Mouse (Mus musculus): ENCODE data around the gene B3gnt2. TPM values are rescaled to one million over a fixed set of nuclear protein-coding genes. Genes with fewer than 3 reads are reported as not detected.

The B3gnt2 gene
- polyA plus RNA-seq (2015; fragmentation: Nextera tagmentation; extraction: Ambion mirVana) = 6.5 and 6.9 TPM in 2 replicates

- H3K27ac ChIP-seq = peak within 1 kb of the TSS; percentile 81
- whole genome bisulfite sequencing = 7% methylated on average over 41 of the region's 41 CpGs
- no peak for ATAC-seq (replicated peaks; ENCODE audit: insufficient number of reproducible peaks, insufficient read depth, low FRiP score, low read depth)
- peak within 1 kb of the TSS; percentile 99 for H3K4me2 ChIP-seq
- H3K27me3 ChIP-seq = 0 out of 2 replicates have a peak, but pooled peaks cover 4% of the 10 kb centered on the region
- H3K4me3 ChIP-seq = peak within 1 kb of the TSS; percentile 85
- no peaks in the 10 kb centered on the region for H3K36me3 ChIP-seq
- H3K9ac ChIP-seq = peak within 1 kb of the TSS; percentile 87
- H3K9me3 ChIP-seq (replicated peaks) = no peaks in the 10 kb centered on the region
- H3K4me1 ChIP-seq (replicated peaks) = peaks cover 16% of the 10 kb centered on the region
These were observed at the start of gene B3gnt2 for GRCm38 (mm10) chr11:22860335-22861227. Gene B3gnt2, minus strand, starts transcription at chr11:22860961.

GRCm38 (mm10) chr11:22906453-22906865 is 45.7 kb upstream of the B3gnt2 start:
- no peak overlapping the region for H3K4me3 ChIP-seq
- no peaks in the 10 kb centered on the region for H3K36me3 ChIP-seq
- no peak; the same call in 1 of the 2 replicates for ATAC-seq (replicated peaks; ENCODE audit: insufficient number of reproducible peaks, insufficient read depth, low FRiP score, low read depth)
- H3K27ac ChIP-seq = peak overlapping the region; percentile 28; the same call in 1 of the 2 replicates
- H3K4me1 ChIP-seq (replicated peaks) = peaks cover 9% of the 10 kb centered on the region
- H3K27me3 ChIP-seq = no peaks in the 10 kb centered on the region
- no peak overlapping the region for H3K9ac ChIP-seq
- H3K4me2 ChIP-seq = no peak overlapping the region
- H3K9me3 ChIP-seq (replicated peaks) = no peaks in the 10 kb centered on the region

- 81% methylated on average over 2 of the region's 2 CpGs for WGBS
- H3K9ac ChIP-seq = no peak overlapping the region
- H3K36me3 ChIP-seq = peaks cover 13% of the 10 kb centered on the region; the same call in 1 of the 2 replicates
- no peaks in the 10 kb centered on the region for H3K9me3 ChIP-seq (replicated peaks)
- no peak overlapping the region for H3K4me3 ChIP-seq
- no peak overlapping the region for H3K4me2 ChIP-seq
- ATAC-seq (replicated peaks; ENCODE audit: insufficient number of reproducible peaks, insufficient read depth, low FRiP score, low read depth) = no peak
- no peaks in the 10 kb centered on the region for H3K27me3 ChIP-seq
- no peak overlapping the region for H3K27ac ChIP-seq
- peaks cover 9% of the 10 kb centered on the region for H3K4me1 ChIP-seq (replicated peaks)
These were observed 42.2 kb upstream of the B3gnt2 start for GRCm38 (mm10) chr11:22902923-22903322.

- ATAC-seq (replicated peaks; ENCODE audit: insufficient number of reproducible peaks, insufficient read depth, low FRiP score, low read depth) = no peak
- H3K4me2 ChIP-seq = no peak overlapping the region
These were observed 39.3 kb upstream of the B3gnt2 start for GRCm38 (mm10) chr11:22900041-22900440.

GRCm38 (mm10) chr11:22897642-22898041 is 36.9 kb upstream of the B3gnt2 start:
- 93% methylated on average over 4 of the region's 4 CpGs for WGBS
- Histone ChIP-seq H3K9me3 (replicated peaks) (no peaks in the 10 kb centered on the region), H3K36me3 (peaks cover 13% of the 10 kb centered on the region; the same call in 1 of the 2 replicates), H3K4me1 (replicated peaks) (no peaks in the 10 kb centered on the region), H3K4me2 (no peak overlapping the region), H3K27ac (no peak overlapping the region), H3K4me3 (no peak overlapping the region), H3K9ac (no peak overlapping the region), H3K27me3 (no peaks in the 10 kb centered on the region)
- no peak for ATAC-seq (replicated peaks; ENCODE audit: insufficient number of reproducible peaks, insufficient read depth, low FRiP score, low read depth)

More at GRCm38 (mm10) chr11:22900041-22900440, 39.3 kb upstream of the B3gnt2 start:
- Histone ChIP-seq H3K27me3 (no peaks in the 10 kb centered on the region), H3K27ac (no peak overlapping the region), H3K9ac (no peak overlapping the region), H3K9me3 (replicated peaks) (no peaks in the 10 kb centered on the region), H3K36me3 (peaks cover 13% of the 10 kb centered on the region; the same call in 1 of the 2 replicates), H3K4me1 (replicated peaks) (0 out of 2 replicates have a peak, but pooled peaks cover 2% of the 10 kb centered on the region), H3K4me3 (no peak overlapping the region)
- WGBS = 79% methylated on average over 3 of the region's 3 CpGs

GRCm38 (mm10) chr11:22897127-22897526 is 36.4 kb upstream of the B3gnt2 start:
- WGBS = 89% methylated on average over 4 of the region's 4 CpGs
- no peak overlapping the region for H3K4me3 ChIP-seq
- ATAC-seq (replicated peaks; ENCODE audit: insufficient number of reproducible peaks, insufficient read depth, low FRiP score, low read depth) = no peak

GRCm38 (mm10) chr11:22893075-22893474 is 32.3 kb upstream of the B3gnt2 start:
- WGBS = 78% methylated on average over 3 of the region's 3 CpGs
- no peak for ATAC-seq (replicated peaks; ENCODE audit: insufficient number of reproducible peaks, insufficient read depth, low FRiP score, low read depth)

More at GRCm38 (mm10) chr11:22897127-22897526, 36.4 kb upstream of the B3gnt2 start:
- Histone ChIP-seq H3K4me1 (replicated peaks) (no peaks in the 10 kb centered on the region), H3K27me3 (no peaks in the 10 kb centered on the region), H3K36me3 (peaks cover 13% of the 10 kb centered on the region; the same call in 1 of the 2 replicates), H3K4me2 (no peak overlapping the region), H3K9me3 (replicated peaks) (no peaks in the 10 kb centered on the region), H3K27ac (no peak overlapping the region), H3K9ac (no peak overlapping the region)

GRCm38 (mm10) chr11:22892466-22892865 is 31.7 kb upstream of the B3gnt2 start:
- H3K9me3 ChIP-seq (replicated peaks) = no peaks in the 10 kb centered on the region
- no peaks in the 10 kb centered on the region for H3K27me3 ChIP-seq
- H3K4me3 ChIP-seq = no peak overlapping the region
- no peak overlapping the region for H3K9ac ChIP-seq
- no peak overlapping the region for H3K4me2 ChIP-seq
- 70% methylated on average over 6 of the region's 6 CpGs for WGBS
- H3K27ac ChIP-seq = no peak overlapping the region
- no peaks in the 10 kb centered on the region for H3K4me1 ChIP-seq (replicated peaks)
- H3K36me3 ChIP-seq = no peaks in the 10 kb centered on the region
- no peak for ATAC-seq (replicated peaks; ENCODE audit: insufficient number of reproducible peaks, insufficient read depth, low FRiP score, low read depth)

More at GRCm38 (mm10) chr11:22893075-22893474, 32.3 kb upstream of the B3gnt2 start:
- H3K4me3 ChIP-seq = no peak overlapping the region
- H3K4me2 ChIP-seq = no peak overlapping the region
- no peak overlapping the region for H3K27ac ChIP-seq
- no peaks in the 10 kb centered on the region for H3K9me3 ChIP-seq (replicated peaks)
- H3K4me1 ChIP-seq (replicated peaks) = no peaks in the 10 kb centered on the region
- H3K27me3 ChIP-seq = no peaks in the 10 kb centered on the region
- no peaks in the 10 kb centered on the region for H3K36me3 ChIP-seq
- H3K9ac ChIP-seq = no peak overlapping the region

- H3K27me3 ChIP-seq = no peaks in the 10 kb centered on the region
- no peaks in the 10 kb centered on the region for H3K9me3 ChIP-seq (replicated peaks)
- no peak overlapping the region for H3K4me2 ChIP-seq
- no peak overlapping the region for H3K4me3 ChIP-seq
- H3K4me1 ChIP-seq (replicated peaks) = no peaks in the 10 kb centered on the region
- no peak for ATAC-seq (replicated peaks; ENCODE audit: insufficient number of reproducible peaks, insufficient read depth, low FRiP score, low read depth)
- no peak overlapping the region for H3K27ac ChIP-seq
- no peaks in the 10 kb centered on the region for H3K36me3 ChIP-seq
- WGBS = 87% methylated on average over 7 of the region's 7 CpGs
- H3K9ac ChIP-seq = no peak overlapping the region
These were observed 31.1 kb upstream of the B3gnt2 start for GRCm38 (mm10) chr11:22891876-22892275.

- H3K36me3 ChIP-seq = no peaks in the 10 kb centered on the region
- H3K4me3 ChIP-seq = no peak overlapping the region
- H3K9ac ChIP-seq = no peak overlapping the region
- H3K27me3 ChIP-seq = no peaks in the 10 kb centered on the region
- no peak overlapping the region for H3K27ac ChIP-seq
- 82% methylated on average over 9 of the region's 9 CpGs for WGBS
- no peak for ATAC-seq (replicated peaks; ENCODE audit: insufficient number of reproducible peaks, insufficient read depth, low FRiP score, low read depth)
- H3K4me2 ChIP-seq = no peak overlapping the region
- no peaks in the 10 kb centered on the region for H3K4me1 ChIP-seq (replicated peaks)
- no peaks in the 10 kb centered on the region for H3K9me3 ChIP-seq (replicated peaks)
These were observed 30.5 kb upstream of the B3gnt2 start for GRCm38 (mm10) chr11:22891242-22891641.

GRCm38 (mm10) chr11:22889224-22889623 is 28.5 kb upstream of the B3gnt2 start:
- Histone ChIP-seq H3K36me3 (no peaks in the 10 kb centered on the region), H3K27ac (no peak overlapping the region), H3K27me3 (no peaks in the 10 kb centered on the region), H3K4me2 (no peak overlapping the region), H3K4me3 (no peak overlapping the region), H3K4me1 (replicated peaks) (no peaks in the 10 kb centered on the region), H3K9me3 (replicated peaks) (no peaks in the 10 kb centered on the region), H3K9ac (no peak overlapping the region)
- ATAC-seq (replicated peaks; ENCODE audit: insufficient number of reproducible peaks, insufficient read depth, low FRiP score, low read depth) = no peak
- WGBS = 95% methylated on average over 3 of the region's 3 CpGs
